Mouse (Mus musculus): Measurements from ENCODE around the gene Zfp609.
"Not testable (repeated sequence)": the region's sequence is repeated elsewhere in the genome, so short reads cannot be mapped to it uniquely, and the experiment has no call there.

Gene Zfp609

GRCm38 (mm10) chr9:65671431-65671931 lies 155.9 kb downstream of the Zfp609 start:
- DNase-seq (ENCODE audit: low read depth) = no peak

- no peak for DNase-seq (ENCODE audit: low read depth)
These were observed 159.7 kb downstream of the Zfp609 start, which contains the start of gene Oaz2 for GRCm38 (mm10) chr9:65667701-65668100. Gene Oaz2 (plus strand): TSS chr9:65668001.

GRCm38 (mm10) chr9:65666042-65666441 lies 161.3 kb downstream of the Zfp609 start:
- DNase-seq (ENCODE audit: low read depth) = peak; percentile 56

- no peak for DNase-seq (ENCODE audit: low read depth)
These were observed 163.2 kb downstream of the Zfp609 start for GRCm38 (mm10) chr9:65664163-65664562.

GRCm38 (mm10) chr9:65661493-65661892 lies 165.9 kb downstream of the Zfp609 start:
- DNase-seq (ENCODE audit: low read depth) = no peak

- DNase-seq (ENCODE audit: low read depth) = no peak
These were observed 166.3 kb downstream of the Zfp609 start for GRCm38 (mm10) chr9:65661029-65661428.

GRCm38 (mm10) chr9:65657218-65657617 lies 170.1 kb downstream of the Zfp609 start:
- no peak for DNase-seq (ENCODE audit: low read depth)

- peak; percentile 29 for DNase-seq (ENCODE audit: low read depth)
These were observed 171.8 kb downstream of the Zfp609 start for GRCm38 (mm10) chr9:65655540-65655939.

- no peak for DNase-seq (ENCODE audit: low read depth)
These were observed 172.6 kb downstream of the Zfp609 start for GRCm38 (mm10) chr9:65654700-65655237.

- no peak for DNase-seq (ENCODE audit: low read depth)
These were observed 173.6 kb downstream of the Zfp609 start for GRCm38 (mm10) chr9:65653741-65654140.

- not testable (repeated sequence) for DNase-seq (ENCODE audit: low read depth)
These were observed 175.4 kb downstream of the Zfp609 start for GRCm38 (mm10) chr9:65651957-65652356.

- DNase-seq (ENCODE audit: low read depth) = no peak
These were observed 177.4 kb downstream of the Zfp609 start for GRCm38 (mm10) chr9:65649997-65650396.

GRCm38 (mm10) chr9:65648730-65649129 lies 178.6 kb downstream of the Zfp609 start:
- no peak for DNase-seq (ENCODE audit: low read depth)

GRCm38 (mm10) chr9:65646782-65647181 lies 180.6 kb downstream of the Zfp609 start:
- no peak for DNase-seq (ENCODE audit: low read depth)

- no peak for DNase-seq (ENCODE audit: low read depth)
These were observed 181.4 kb downstream of the Zfp609 start for GRCm38 (mm10) chr9:65645984-65646383.

GRCm38 (mm10) chr9:65644960-65645359 lies 182.4 kb downstream of the Zfp609 start:
- DNase-seq (ENCODE audit: low read depth) = no peak

- no peak for DNase-seq (ENCODE audit: low read depth)
These were observed 184.8 kb downstream of the Zfp609 start for GRCm38 (mm10) chr9:65642546-65642945.

Measured in c-Kit-positive CD71-negative TER-119-negative erythroid progenitor cells, embryonic 14.5 days (primary cell).